Mouse (Mus musculus): ENCODE data around the gene Adamts17. TPM values are rescaled to one million over a fixed set of nuclear protein-coding genes. Genes with fewer than 3 reads are reported as not detected.

Adamts17 gene
- polyA plus RNA-seq, 1 experiment from 2014 or later = 3.3 TPM

DNA sequence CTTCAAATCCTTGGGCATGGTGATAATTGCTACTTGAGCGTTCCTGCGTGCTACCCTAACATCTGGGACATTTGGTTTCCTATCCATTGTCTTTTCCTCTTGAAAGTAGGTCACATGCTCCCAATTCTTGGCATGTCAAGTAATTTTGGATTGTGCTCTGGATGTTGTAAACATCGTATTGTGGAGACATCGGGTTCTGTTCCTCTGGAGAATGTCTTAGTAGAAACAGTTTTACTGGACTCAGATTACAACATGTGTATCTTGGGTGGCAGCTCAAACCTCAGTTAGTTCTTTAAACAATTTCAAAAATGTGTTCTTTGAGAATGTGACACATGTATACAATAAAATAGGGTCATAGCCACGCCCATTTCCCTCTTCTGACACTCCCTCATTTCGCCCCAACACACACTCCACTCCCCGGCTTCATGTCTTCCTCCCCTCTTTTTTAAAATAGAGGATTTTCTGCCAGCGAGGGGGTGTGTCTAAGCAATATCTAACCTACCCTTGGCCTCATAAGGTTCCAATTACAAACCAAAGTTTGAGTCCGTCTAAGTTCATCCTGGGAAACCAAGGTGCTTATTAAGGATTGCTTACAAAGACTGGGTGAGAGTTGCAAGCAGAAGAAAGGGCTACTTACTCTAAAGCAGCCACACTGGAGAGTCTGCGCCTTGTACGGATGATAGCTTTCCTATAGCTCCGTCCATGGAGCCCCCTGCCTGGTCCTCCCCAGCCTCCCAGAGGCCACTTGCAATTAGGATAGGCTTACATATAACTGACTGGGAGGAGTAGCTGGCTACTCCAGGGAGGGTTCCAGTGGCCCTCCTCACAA lies 18.9 kb downstream of the Adamts17 start:
- no peaks in the 10 kb centered on the region for H3K9me3 ChIP-seq (ENCODE audit: control insufficient read depth, low read length)
- H3K36me3 ChIP-seq (ENCODE audit: control insufficient read depth, insufficient read depth, low read length) = no peaks in the 10 kb centered on the region
- no peak overlapping the region for H3K4me2 ChIP-seq (ENCODE audit: low read length)
- WGBS = 76% methylated on average over 12 of the region's 12 CpGs
- H3K9ac ChIP-seq (ENCODE audit: low read depth, low read length) = no peak overlapping the region
- H3K4me1 ChIP-seq (ENCODE audit: control insufficient read depth, insufficient read depth, low read depth, low read length) = no peaks in the 10 kb centered on the region
- H3K4me3 ChIP-seq (ENCODE audit: low read length) = no peak overlapping the region
- no peak for ATAC-seq
- H3K27ac ChIP-seq (ENCODE audit: low read depth, low read length) = no peak overlapping the region
- H3K27me3 ChIP-seq (replicated peaks; ENCODE audit: control insufficient read depth, insufficient read depth, low read length) = no peaks in the 10 kb centered on the region

DNA sequence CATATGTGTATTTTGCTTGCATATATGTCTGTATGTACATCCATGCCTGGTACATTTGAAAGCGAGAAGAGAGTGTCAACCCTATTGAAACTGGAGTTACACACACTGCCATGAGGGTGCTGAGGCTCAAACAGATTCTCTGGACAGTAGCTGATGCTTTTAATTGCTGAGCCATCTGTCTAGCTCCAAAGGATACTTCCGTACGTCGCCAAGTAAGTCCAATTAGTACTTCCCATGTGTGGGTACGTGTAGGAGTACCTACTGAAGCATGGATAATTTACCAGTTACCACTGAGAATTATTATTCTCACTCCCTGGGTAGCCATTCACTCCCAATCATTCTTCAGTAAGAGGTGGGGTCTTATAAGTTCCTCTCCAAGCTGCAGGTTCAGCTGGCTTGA lies 19.7 kb downstream of the Adamts17 start:
- no peaks in the 10 kb centered on the region for H3K36me3 ChIP-seq (ENCODE audit: control insufficient read depth, insufficient read depth, low read length)
- H3K9me3 ChIP-seq (ENCODE audit: control insufficient read depth, low read length) = no peaks in the 10 kb centered on the region
- H3K4me1 ChIP-seq (ENCODE audit: control insufficient read depth, insufficient read depth, low read depth, low read length) = no peaks in the 10 kb centered on the region
- WGBS = 50% methylated on average over 5 of the region's 5 CpGs
- no peak overlapping the region for H3K9ac ChIP-seq (ENCODE audit: low read depth, low read length)
- no peak overlapping the region for H3K4me3 ChIP-seq (ENCODE audit: low read length)
- ATAC-seq = peak; percentile 56; the same call in 1 of the 2 replicates
- no peaks in the 10 kb centered on the region for H3K27me3 ChIP-seq (replicated peaks; ENCODE audit: control insufficient read depth, insufficient read depth, low read length)
- H3K4me2 ChIP-seq (ENCODE audit: low read length) = no peak overlapping the region
- no peak overlapping the region for H3K27ac ChIP-seq (ENCODE audit: low read depth, low read length)

DNA sequence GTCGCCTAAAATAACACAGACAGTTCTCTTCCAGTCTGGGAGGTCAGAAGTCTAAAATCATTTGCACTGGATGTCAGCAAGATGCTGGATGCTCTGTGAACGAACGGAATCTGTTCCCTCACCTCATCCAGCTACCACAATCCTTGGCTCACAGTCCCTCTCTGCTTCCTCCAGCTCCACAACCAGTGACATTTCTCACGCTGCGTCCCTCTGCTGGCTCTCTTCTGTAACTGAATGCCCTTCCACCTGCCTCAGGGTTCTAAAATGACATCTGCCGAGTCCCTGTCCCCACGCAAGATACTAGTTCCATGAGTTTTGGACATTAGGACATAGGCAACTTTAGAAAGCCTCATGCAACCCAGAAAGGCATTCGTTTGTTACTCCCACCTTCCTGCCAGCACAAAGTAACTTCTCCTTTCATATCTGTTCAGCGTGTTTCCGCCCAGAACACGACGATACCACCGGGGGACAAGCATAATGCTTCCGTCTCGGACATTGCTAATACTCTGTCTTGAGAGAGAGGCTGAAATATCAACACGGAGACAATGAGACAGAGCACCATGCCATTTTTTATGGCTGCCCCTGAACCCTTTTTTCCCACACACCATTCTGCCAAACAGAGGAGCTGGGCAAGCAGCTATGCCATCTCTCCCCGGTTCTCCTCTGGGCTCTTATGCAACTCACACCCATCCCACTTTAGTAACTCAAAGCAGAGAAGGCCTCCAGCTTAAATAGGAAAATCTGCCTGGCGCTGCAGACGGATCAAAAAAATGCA lies 27.6 kb downstream of the Adamts17 start:
- Histone ChIP-seq H3K4me1 (ENCODE audit: control insufficient read depth, insufficient read depth, low read depth, low read length) (peaks cover 8% of the 10 kb centered on the region), H3K36me3 (ENCODE audit: control insufficient read depth, insufficient read depth, low read length) (no peaks in the 10 kb centered on the region), H3K4me3 (ENCODE audit: low read length) (no peak overlapping the region), H3K9me3 (ENCODE audit: control insufficient read depth, low read length) (no peaks in the 10 kb centered on the region), H3K27ac (ENCODE audit: low read depth, low read length) (no peak overlapping the region; the same call in 1 of the 2 replicates), H3K9ac (ENCODE audit: low read depth, low read length) (no peak overlapping the region), H3K4me2 (ENCODE audit: low read length) (no peak overlapping the region), H3K27me3 (replicated peaks; ENCODE audit: control insufficient read depth, insufficient read depth, low read length) (no peaks in the 10 kb centered on the region)
- WGBS = 69% methylated on average over 19 of the region's 19 CpGs
- no peak for ATAC-seq

- Histone ChIP-seq H3K9me3 (ENCODE audit: control insufficient read depth, low read length) (no peaks in the 10 kb centered on the region), H3K4me2 (ENCODE audit: low read length) (no peak overlapping the region), H3K4me1 (ENCODE audit: control insufficient read depth, insufficient read depth, low read depth, low read length) (peaks cover 8% of the 10 kb centered on the region), H3K36me3 (ENCODE audit: control insufficient read depth, insufficient read depth, low read length) (no peaks in the 10 kb centered on the region), H3K4me3 (ENCODE audit: low read length) (no peak overlapping the region), H3K9ac (ENCODE audit: low read depth, low read length) (no peak overlapping the region), H3K27ac (ENCODE audit: low read depth, low read length) (peak overlapping the region; percentile 46; the same call in 1 of the 2 replicates), H3K27me3 (replicated peaks; ENCODE audit: control insufficient read depth, insufficient read depth, low read length) (no peaks in the 10 kb centered on the region)
- WGBS = 27% methylated on average over 13 of the region's 13 CpGs
- ATAC-seq = peak; percentile 77
These were observed 28.4 kb downstream of the Adamts17 start for GRCm38 (mm10) chr7:66867719-66868501.

- Histone ChIP-seq H3K4me1 (ENCODE audit: control insufficient read depth, insufficient read depth, low read depth, low read length) (peaks cover 8% of the 10 kb centered on the region), H3K36me3 (ENCODE audit: control insufficient read depth, insufficient read depth, low read length) (no peaks in the 10 kb centered on the region), H3K27ac (ENCODE audit: low read depth, low read length) (no peak overlapping the region), H3K9me3 (ENCODE audit: control insufficient read depth, low read length) (no peaks in the 10 kb centered on the region), H3K27me3 (replicated peaks; ENCODE audit: control insufficient read depth, insufficient read depth, low read length) (no peaks in the 10 kb centered on the region), H3K4me2 (ENCODE audit: low read length) (no peak overlapping the region), H3K4me3 (ENCODE audit: low read length) (no peak overlapping the region), H3K9ac (ENCODE audit: low read depth, low read length) (no peak overlapping the region)
- no peak for ATAC-seq
- WGBS = 61% methylated on average over 7 of the region's 7 CpGs
These were observed 32.0 kb downstream of the Adamts17 start for GRCm38 (mm10) chr7:66871520-66871919.

DNA sequence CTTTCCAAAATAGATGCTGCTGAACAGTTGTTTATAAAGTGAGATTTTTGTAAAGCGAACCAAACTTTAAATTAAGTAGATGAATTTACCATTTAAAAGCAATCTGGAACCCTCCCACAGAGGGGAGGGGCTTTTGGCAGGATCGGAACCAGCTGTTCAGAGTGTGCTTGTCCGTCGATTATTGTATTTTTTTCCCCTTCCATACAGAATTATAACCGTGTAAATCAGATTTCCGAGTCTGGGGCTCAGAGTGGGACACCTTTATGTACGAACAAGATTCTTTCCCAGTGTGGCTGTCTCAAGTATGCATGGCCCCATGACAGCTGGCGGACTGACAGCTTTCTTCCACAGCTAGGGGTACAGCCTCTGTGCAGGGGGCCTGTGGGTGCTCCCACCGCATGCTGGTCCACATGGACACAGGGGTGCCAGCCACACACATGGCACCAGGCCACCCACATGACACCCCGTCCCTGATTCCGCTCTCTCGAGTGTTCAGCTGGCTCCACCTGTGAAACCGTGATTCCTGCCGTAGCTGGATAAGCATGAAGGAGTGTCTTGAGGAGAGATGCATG lies 32.5 kb downstream of the Adamts17 start:
- H3K9ac ChIP-seq (ENCODE audit: low read depth, low read length) = no peak overlapping the region
- H3K27me3 ChIP-seq (replicated peaks; ENCODE audit: control insufficient read depth, insufficient read depth, low read length) = no peaks in the 10 kb centered on the region
- no peak overlapping the region for H3K4me2 ChIP-seq (ENCODE audit: low read length)
- H3K4me1 ChIP-seq (ENCODE audit: control insufficient read depth, insufficient read depth, low read depth, low read length) = peaks cover 8% of the 10 kb centered on the region
- WGBS = 65% methylated on average over 14 of the region's 14 CpGs
- H3K4me3 ChIP-seq (ENCODE audit: low read length) = no peak overlapping the region
- no peak overlapping the region for H3K27ac ChIP-seq (ENCODE audit: low read depth, low read length)
- ATAC-seq = no peak
- no peaks in the 10 kb centered on the region for H3K36me3 ChIP-seq (ENCODE audit: control insufficient read depth, insufficient read depth, low read length)
- no peaks in the 10 kb centered on the region for H3K9me3 ChIP-seq (ENCODE audit: control insufficient read depth, low read length)

DNA sequence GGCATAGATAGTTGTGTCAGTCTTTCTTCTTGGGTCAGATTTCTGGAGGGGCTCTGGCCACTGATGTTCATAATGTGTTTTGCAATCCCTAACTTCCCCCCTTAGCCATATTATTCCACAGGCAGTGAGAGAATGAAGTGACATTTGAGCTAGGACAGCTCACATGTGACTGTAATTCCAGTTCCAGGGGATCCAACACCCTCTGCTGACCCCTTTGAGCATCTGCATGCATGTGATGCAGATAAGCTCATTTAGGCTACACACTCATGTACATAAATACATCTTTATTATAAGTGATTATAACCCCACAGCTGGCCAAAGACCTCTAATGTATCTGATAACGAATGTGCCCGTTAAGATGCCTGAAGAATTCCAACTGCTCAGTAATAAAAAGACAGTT lies 33.7 kb downstream of the Adamts17 start:
- no peaks in the 10 kb centered on the region for H3K36me3 ChIP-seq (ENCODE audit: control insufficient read depth, insufficient read depth, low read length)
- H3K9ac ChIP-seq (ENCODE audit: low read depth, low read length) = no peak overlapping the region
- H3K4me1 ChIP-seq (ENCODE audit: control insufficient read depth, insufficient read depth, low read depth, low read length) = peaks cover 7% of the 10 kb centered on the region
- no peak overlapping the region for H3K27ac ChIP-seq (ENCODE audit: low read depth, low read length)
- no peak for ATAC-seq
- H3K4me2 ChIP-seq (ENCODE audit: low read length) = no peak overlapping the region
- no peak overlapping the region for H3K4me3 ChIP-seq (ENCODE audit: low read length)
- no peaks in the 10 kb centered on the region for H3K27me3 ChIP-seq (replicated peaks; ENCODE audit: control insufficient read depth, insufficient read depth, low read length)
- no peaks in the 10 kb centered on the region for H3K9me3 ChIP-seq (ENCODE audit: control insufficient read depth, low read length)
- WGBS = 81% methylated on average over 2 of the region's 2 CpGs

DNA sequence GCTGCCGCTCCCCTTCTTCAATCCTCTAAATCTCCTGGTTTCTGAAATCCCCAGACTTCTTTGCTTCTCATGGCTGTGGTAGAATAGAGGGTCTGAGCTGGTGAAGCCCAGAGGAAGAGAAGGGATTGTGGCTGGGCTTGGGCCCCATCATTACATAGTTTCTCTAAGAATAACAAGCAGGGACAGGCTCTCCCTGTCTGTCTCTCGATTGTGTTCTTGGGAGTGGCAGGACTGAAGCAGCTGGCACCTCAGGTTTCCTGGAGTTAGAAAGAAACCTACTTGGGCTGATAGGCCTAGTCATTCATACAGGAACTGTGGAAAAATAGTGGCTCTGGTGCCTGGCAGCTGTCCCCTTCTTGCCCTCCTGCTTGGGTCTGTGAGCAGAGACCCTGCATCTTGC lies 51.9 kb downstream of the Adamts17 start:
- Histone ChIP-seq H3K4me3 (ENCODE audit: low read length) (no peak overlapping the region), H3K9me3 (ENCODE audit: control insufficient read depth, low read length) (no peaks in the 10 kb centered on the region), H3K27me3 (replicated peaks; ENCODE audit: control insufficient read depth, insufficient read depth, low read length) (no peaks in the 10 kb centered on the region), H3K4me1 (ENCODE audit: control insufficient read depth, insufficient read depth, low read depth, low read length) (no peaks in the 10 kb centered on the region), H3K27ac (ENCODE audit: low read depth, low read length) (no peak overlapping the region), H3K36me3 (ENCODE audit: control insufficient read depth, insufficient read depth, low read length) (no peaks in the 10 kb centered on the region), H3K9ac (ENCODE audit: low read depth, low read length) (no peak overlapping the region), H3K4me2 (ENCODE audit: low read length) (no peak overlapping the region)
- no peak for ATAC-seq
- WGBS = 83% methylated on average over 2 of the region's 2 CpGs
